Mouse (Mus musculus) inflammation-experienced regulatory T-cells (primary cell): ENCODE results near the gene Defa31. TPM values are rescaled to one million over a fixed set of nuclear protein-coding genes. Genes with fewer than 3 reads are reported as not detected.

Source experiments
- polyA plus RNA-seq, 2 experiments: library from polyadenylated mRNA; unstranded; fragments of 100-300 nt; shearing (Covaris generic); gene quantifications; one replicate each; pipeline ENCODE4 v1.2.1; 2017

Defa31 gene
- polyA plus RNA-seq: not detected

DNA sequence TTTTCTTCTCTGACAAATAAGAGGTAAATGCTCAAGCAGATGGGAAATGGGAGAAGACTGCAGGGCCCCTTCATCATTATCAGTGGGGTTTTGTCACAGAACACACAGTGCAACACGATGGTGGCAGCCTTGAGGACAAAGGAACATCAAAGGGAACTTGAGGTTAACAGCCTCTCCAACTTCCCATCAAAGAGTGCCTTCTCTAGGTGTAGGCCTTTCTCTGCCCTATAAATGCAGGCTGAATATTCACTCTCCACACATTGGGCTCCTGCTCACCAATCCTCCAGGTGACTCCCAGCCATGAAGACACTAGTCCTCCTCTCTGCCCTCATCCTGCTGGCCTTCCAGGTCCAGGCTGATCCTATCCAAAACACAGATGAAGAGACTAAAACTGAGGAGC, at the start of gene Defa31:
Gene Defa31 (plus strand): TSS at position 301 of the 400 bp plus-strand sequence.

DNA sequence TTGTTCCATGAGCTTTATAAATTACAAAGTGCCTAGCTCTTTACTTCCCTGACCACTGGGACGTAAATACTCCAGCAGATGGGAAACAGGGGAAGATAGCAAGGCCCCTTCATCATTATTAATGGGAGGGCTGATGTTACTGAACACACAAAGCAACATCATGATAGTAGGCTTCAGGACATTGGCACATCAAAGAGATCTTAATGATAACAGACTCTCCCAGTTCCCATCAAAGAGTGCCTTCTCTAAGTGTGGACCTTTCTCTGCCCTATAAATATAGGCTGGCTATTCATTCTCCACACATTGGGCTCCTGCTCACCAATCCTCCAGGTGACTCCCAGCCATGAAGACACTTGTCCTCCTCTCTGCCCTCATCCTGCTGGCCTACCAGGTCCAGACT, 29.4 kb upstream of the Defa31 start, which contains the start of gene Defa22:
Gene Defa22 (plus strand): TSS at position 301 of the 400 bp plus-strand sequence.

DNA sequence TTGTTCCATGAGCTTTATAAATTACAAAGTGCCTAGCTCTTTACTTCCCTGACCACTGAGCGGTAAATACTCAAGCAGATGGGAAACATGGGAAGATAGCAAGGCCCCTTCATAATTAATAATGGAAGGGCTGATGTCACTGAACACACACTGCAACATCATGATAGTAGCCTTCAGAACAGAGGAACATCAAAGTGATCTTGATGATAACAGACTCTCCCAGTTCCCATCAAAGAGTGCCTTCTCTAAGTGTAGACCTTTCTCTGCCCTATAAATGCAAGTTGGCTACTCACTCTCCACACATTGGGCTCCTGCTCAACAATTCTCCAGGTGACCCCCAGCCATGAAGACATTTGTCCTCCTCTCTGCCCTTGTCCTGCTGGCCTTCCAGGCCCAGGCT, 9.8 kb downstream of the Defa31 start, which contains the start of gene Gm15293:
Gene Gm15293 (plus strand): TSS at position 301 of the 400 bp plus-strand sequence.

Other genes with a start within 250 kb of the Defa31 start
- under 1 TPM in 1 of 2 experiments, not detected in 1; 0.67 TPM for gene AY761185, start 246.9 kb upstream of the Defa31 start, polyA plus RNA-seq
- not detected for gene Defa21, start 166.1 kb upstream of the Defa31 start, polyA plus RNA-seq
- gene Defa23, start 136.6 kb upstream of the Defa31 start, polyA plus RNA-seq: not detected
- gene Defa35, start 126.6 kb upstream of the Defa31 start, polyA plus RNA-seq: not detected
- gene Defa25, start 107.2 kb upstream of the Defa31 start, polyA plus RNA-seq: not detected
- gene Gm14851, start 95.6 kb upstream of the Defa31 start, polyA plus RNA-seq: 1 to 10 TPM in 1 of 2 experiments, under 1 TPM in 1; 0.60 to 1.9 TPM
- gene Defa30, start 57.0 kb upstream of the Defa31 start, polyA plus RNA-seq: not detected
- not detected for gene Defa22, start 29.3 kb upstream of the Defa31 start, polyA plus RNA-seq
- gene Gm15293, start 9.9 kb downstream of the Defa31 start, polyA plus RNA-seq: not detected
- gene Gm15292, start 58.1 kb downstream of the Defa31 start, polyA plus RNA-seq: not detected
- not detected for gene Defa27, start 123.9 kb downstream of the Defa31 start, polyA plus RNA-seq
- not detected for gene Defa29, start 135.4 kb downstream of the Defa31 start, polyA plus RNA-seq
- gene Defa2, start 186.9 kb downstream of the Defa31 start, polyA plus RNA-seq: not detected
- not detected for gene Defa33, start 200.2 kb downstream of the Defa31 start, polyA plus RNA-seq
- gene Defa36, start 235.8 kb downstream of the Defa31 start, polyA plus RNA-seq: not detected